Mouse (Mus musculus) limb, embryonic 11.5 days (tissue): ENCODE measurements at regions not wholly inside any gene's neighbourhood (a gene's known extent, or its start where the extent isn't known, plus 50 kb on each side); places are given as distances from the start of the nearest gene placed in this dataset.
A peak's percentile ranks its signal among the peaks of the same experiment; 100 is the strongest.

ENCODE experiments used
- ATAC-seq: fragments of 200-750 bp; cut with Nextera tagmentation; 2 replicates; pipeline ENCODE4 v1.8.0; 2017; ENCODE audit warnings: low read depth; ENCODE audit not compliant: insufficient number of reproducible peaks, low FRiP score, low TSS enrichment
- DNase-seq: peaks from one replicate; pipeline ENCODE4 v3.0.0-alpha.2; 2015; ENCODE audit warnings: low spot score
- H3K27ac ChIP-seq: fragments of 300-500 bp; sonication (generic); replicated peaks from 2 replicates; pipeline ENCODE4 v1.5.1; 2014; ENCODE audit warnings: low read depth, mild to moderate bottlenecking, low read length
- H3K27me3 ChIP-seq: fragments of 300-500 bp; sonication (generic); 2 replicates; pipeline ENCODE4 v1.6.1; 2014; ENCODE audit warnings: mild to moderate bottlenecking, low read length, mixed read lengths; ENCODE audit not compliant: control insufficient read depth, insufficient read depth
- H3K36me3 ChIP-seq: fragments of 300-500 bp; sonication (generic); 2 replicates; pipeline ENCODE4 v1.6.1; 2014; ENCODE audit warnings: mild to moderate bottlenecking, low read length, moderate library complexity, mixed read lengths; ENCODE audit not compliant: control insufficient read depth, insufficient read depth
- H3K4me1 ChIP-seq: fragments of 300-500 bp; sonication (generic); 2 replicates; pipeline ENCODE4 v1.6.1; 2014; ENCODE audit warnings: low read length, mixed read lengths; ENCODE audit not compliant: control insufficient read depth, insufficient read depth
- H3K4me2 ChIP-seq: fragments of 300-500 bp; sonication (generic); 2 replicates; pipeline ENCODE4 v1.6.1; 2014; ENCODE audit warnings: low read depth, mild to moderate bottlenecking, moderate library complexity; ENCODE audit not compliant: severe bottlenecking
- H3K4me3 ChIP-seq: fragments of 300-500 bp; sonication (generic); 2 replicates; pipeline ENCODE4 v1.5.1; 2014; ENCODE audit warnings: low read depth, low read length
- H3K9ac ChIP-seq: fragments of 300-500 bp; sonication (generic); 2 replicates; pipeline ENCODE4 v1.6.1; 2014; ENCODE audit warnings: mild to moderate bottlenecking, low read length
- H3K9me3 ChIP-seq: fragments of 300-500 bp; sonication (generic); 2 replicates; pipeline ENCODE4 v1.6.1; 2016; ENCODE audit warnings: low read length; ENCODE audit not compliant: control insufficient read depth
- WGBS: fragments of 180-500 bp; shearing (Covaris S2); extraction: QIAGEN DNeasy Blood & Tissue Kit; methylation state at CpG from one replicate; pipeline ENCODE4 v1.1.7; 2014; 5-methylcytosine and 5-hydroxymethylcytosine counted together

- ATAC-seq (no peak), DNase-seq (no peak)
- Histone ChIP-seq H3K27me3 (no peaks in the 10 kb centered on the region), H3K4me1 (no peaks in the 10 kb centered on the region), H3K36me3 (no peaks in the 10 kb centered on the region), H3K4me3 (no peak overlapping the region), H3K9me3 (no peaks in the 10 kb centered on the region), H3K9ac (no peak overlapping the region), H3K27ac (no peak overlapping the region), H3K4me2 (no peak overlapping the region)
- WGBS: 74% methylated on average over 4 of the region's 4 CpGs
Observed at GRCm38 (mm10) chr9:98791709-98792108, 50.6 kb upstream of the Prr23a1 start.

GRCm38 (mm10) chr9:98773651-98774185 is 68.6 kb upstream of the Prr23a1 start:
- 75% methylated on average over 5 of the region's 5 CpGs for WGBS
- H3K4me1 ChIP-seq: no peaks in the 10 kb centered on the region
- ATAC-seq (no peak), DNase-seq (no peak)
- H3K4me3 ChIP-seq: no peak overlapping the region
- no peaks in the 10 kb centered on the region for H3K36me3 ChIP-seq
- H3K4me2 ChIP-seq: no peak overlapping the region
- no peak overlapping the region for H3K9ac ChIP-seq
- no peaks in the 10 kb centered on the region for H3K27me3 ChIP-seq
- H3K27ac ChIP-seq: no peak overlapping the region
- H3K9me3 ChIP-seq: no peaks in the 10 kb centered on the region

DNA sequence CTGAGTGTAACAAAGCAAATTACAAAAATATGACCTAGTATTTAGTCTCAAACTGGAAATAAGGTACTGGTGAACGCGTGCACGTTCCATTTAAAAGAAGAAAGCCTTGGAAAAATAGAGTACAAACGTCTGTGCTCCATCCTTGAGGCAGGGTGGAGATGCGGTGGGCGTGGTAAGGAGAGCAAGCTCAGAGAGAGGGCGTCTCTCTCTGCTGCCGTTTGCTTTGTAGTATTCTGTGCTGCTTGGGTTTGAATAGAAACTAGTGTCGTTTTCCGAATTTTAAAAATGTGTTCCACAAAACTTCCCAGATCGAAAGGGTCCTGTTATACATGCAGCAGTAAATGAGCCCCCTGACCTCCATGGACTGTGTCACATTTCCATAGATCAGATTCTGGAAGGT is 69.1 kb upstream of the Prr23a1 start:
- WGBS: 84% methylated on average over 11 of the region's 11 CpGs

DNA sequence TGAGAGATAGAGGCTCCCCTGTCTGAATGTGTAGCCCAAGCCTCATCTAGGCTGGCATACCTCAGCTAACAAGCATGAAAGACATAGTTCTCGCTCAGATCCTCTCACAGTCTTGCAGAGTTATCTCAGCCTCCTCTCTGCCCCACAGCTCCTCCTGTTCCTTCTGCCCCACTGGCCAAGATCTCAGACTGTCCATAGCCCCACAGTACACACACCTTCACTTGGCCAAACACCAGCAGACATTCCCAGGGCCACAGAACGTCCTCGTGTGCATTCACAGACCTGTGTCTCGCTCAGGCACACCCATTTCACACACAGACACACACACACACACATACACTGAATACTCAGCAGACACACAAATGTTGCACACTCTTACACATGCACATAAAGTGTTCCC is 87.5 kb upstream of the Prr23a1 start:
- no peak overlapping the region for H3K4me2 ChIP-seq

More for the DNA sequence above, 69.1 kb upstream of the Prr23a1 start:
- no peaks in the 10 kb centered on the region for H3K4me1 ChIP-seq
- H3K4me3 ChIP-seq: no peak overlapping the region
- H3K9me3 ChIP-seq: no peaks in the 10 kb centered on the region
- H3K9ac ChIP-seq: no peak overlapping the region
- ATAC-seq (no peak), DNase-seq (no peak)
- H3K27me3 ChIP-seq: no peaks in the 10 kb centered on the region
- no peak overlapping the region for H3K4me2 ChIP-seq
- no peak overlapping the region for H3K27ac ChIP-seq
- no peaks in the 10 kb centered on the region for H3K36me3 ChIP-seq

DNA sequence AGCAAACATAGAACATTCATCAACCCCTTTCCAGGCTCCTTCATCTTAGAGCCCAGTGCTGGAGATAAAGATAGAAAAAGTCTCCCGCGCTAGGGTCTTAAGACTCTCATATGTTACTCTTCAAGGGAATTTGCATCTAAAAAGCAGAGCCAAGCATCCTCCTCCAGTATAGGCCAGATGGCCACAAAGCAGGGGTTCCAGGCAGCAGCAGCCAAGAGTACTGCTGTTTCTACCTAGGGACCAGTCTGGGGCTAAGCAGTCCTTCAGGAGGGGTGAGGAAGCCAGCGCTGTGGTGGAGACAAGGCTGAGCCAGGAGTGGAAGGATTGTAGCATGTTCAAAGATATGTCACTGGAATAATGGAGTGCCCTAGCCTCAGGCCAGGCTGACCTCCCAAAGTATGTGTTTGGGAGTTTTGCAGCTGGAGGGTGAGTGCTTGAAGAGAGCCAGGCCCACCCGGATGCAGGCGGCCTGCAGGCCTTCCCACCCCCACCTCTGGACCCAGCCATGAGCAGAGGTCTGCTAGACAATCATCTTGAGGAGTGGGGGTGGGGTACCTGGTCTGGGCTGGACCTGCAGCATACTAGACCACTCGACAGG is 88.8 kb upstream of the Prr23a1 start:
- Histone ChIP-seq H3K27me3 (no peaks in the 10 kb centered on the region), H3K4me1 (peaks cover 2% of the 10 kb centered on the region; the same call in 1 of the 2 replicates), H3K27ac (no peak overlapping the region), H3K9ac (no peak overlapping the region), H3K4me3 (no peak overlapping the region), H3K36me3 (no peaks in the 10 kb centered on the region), H3K4me2 (no peak overlapping the region), H3K9me3 (no peaks in the 10 kb centered on the region)
- WGBS: 64% methylated on average over 6 of the region's 6 CpGs
- DNase-seq (no peak), ATAC-seq (no peak)

More for the DNA sequence above, 87.5 kb upstream of the Prr23a1 start:
- Histone ChIP-seq H3K4me3 (no peak overlapping the region), H3K4me1 (peaks cover 2% of the 10 kb centered on the region; the same call in 1 of the 2 replicates), H3K27ac (no peak overlapping the region), H3K9me3 (no peaks in the 10 kb centered on the region), H3K27me3 (no peaks in the 10 kb centered on the region), H3K9ac (no peak overlapping the region), H3K36me3 (no peaks in the 10 kb centered on the region)
- DNase-seq: no peak
- no peak for ATAC-seq
- WGBS: 84% methylated on average over 4 of the region's 4 CpGs

GRCm38 (mm10) chr9:98743785-98744184 is 98.5 kb upstream of the Prr23a1 start:
- H3K36me3 ChIP-seq: no peaks in the 10 kb centered on the region
- no peak for ATAC-seq
- H3K9me3 ChIP-seq: no peaks in the 10 kb centered on the region
- H3K27ac ChIP-seq: no peak overlapping the region
- H3K4me1 ChIP-seq: no peaks in the 10 kb centered on the region
- DNase-seq: no peak
- no peak overlapping the region for H3K9ac ChIP-seq
- H3K4me2 ChIP-seq: no peak overlapping the region
- no peak overlapping the region for H3K4me3 ChIP-seq
- no peaks in the 10 kb centered on the region for H3K27me3 ChIP-seq

GRCm38 (mm10) chr9:98727276-98727860 is 114.9 kb upstream of the Prr23a1 start:
- Histone ChIP-seq H3K9ac (no peak overlapping the region), H3K9me3 (no peaks in the 10 kb centered on the region), H3K4me1 (no peaks in the 10 kb centered on the region), H3K27me3 (no peaks in the 10 kb centered on the region), H3K27ac (no peak overlapping the region; the same call in 1 of the 2 replicates), H3K4me3 (no peak overlapping the region), H3K4me2 (no peak overlapping the region), H3K36me3 (no peaks in the 10 kb centered on the region)
- DNase-seq: peak; percentile 55
- 60% methylated on average over 5 of the region's 5 CpGs for WGBS
- ATAC-seq: no peak

DNA sequence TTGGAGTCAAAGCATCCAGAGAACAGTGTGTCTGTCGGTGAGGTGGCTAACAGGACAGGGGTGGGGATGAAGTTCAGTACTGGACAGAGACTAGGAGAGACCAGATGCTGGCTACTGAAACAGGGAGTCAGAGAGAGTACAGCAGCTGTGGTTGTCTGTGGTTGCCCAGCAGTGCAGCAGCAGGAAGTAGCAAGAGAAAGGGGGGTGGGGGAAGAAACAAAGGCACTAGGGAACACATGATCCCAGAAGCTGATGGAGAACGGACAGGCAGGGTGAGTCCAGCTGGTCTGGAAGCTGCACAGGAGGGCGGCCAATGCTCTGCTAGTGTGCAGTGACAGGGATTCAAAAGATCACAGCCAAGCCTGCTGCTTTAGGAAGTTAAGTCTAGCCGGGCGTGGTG is 115.7 kb upstream of the Prr23a1 start:
- no peaks in the 10 kb centered on the region for H3K27me3 ChIP-seq
- no peak overlapping the region for H3K4me3 ChIP-seq
- no peaks in the 10 kb centered on the region for H3K4me1 ChIP-seq
- ATAC-seq (no peak), DNase-seq (peak; percentile 42)
- H3K9me3 ChIP-seq: no peaks in the 10 kb centered on the region
- 46% methylated on average over 5 of the region's 5 CpGs for WGBS
- H3K36me3 ChIP-seq: no peaks in the 10 kb centered on the region
- no peak overlapping the region for H3K27ac ChIP-seq
- H3K4me2 ChIP-seq: no peak overlapping the region
- H3K9ac ChIP-seq: no peak overlapping the region
